Mouse (Mus musculus): ENCODE measurements around the gene Mapk1.

GRCm38 (mm10) chr16:17010036-17010435 lies 26.9 kb downstream of the Mapk1 start:
- no peak for TF ChIP-seq CTCF (IDR thresholded peaks at IDR 0.05; ENCODE audit: control insufficient read depth, insufficient read depth, insufficient read length)
- TF ChIP-seq CEBPB (IDR thresholded peaks at IDR 0.05; ENCODE audit: low read depth), result no peak
- no peak for TF ChIP-seq MAX (IDR thresholded peaks at IDR 0.05)
- TF ChIP-seq MYOD1 (IDR thresholded peaks at IDR 0.05; ENCODE audit: control insufficient read depth, insufficient read length, low read depth), result no peak
- TF ChIP-seq USF1 (IDR thresholded peaks at IDR 0.05; ENCODE audit: low read depth), result no peak
